Mouse (Mus musculus) megakaryocyte progenitor cell, adult 5-6 weeks (primary cell): ENCODE data around the gene Reep6. TPM values are rescaled to one million over a fixed set of nuclear protein-coding genes. Genes with fewer than 3 reads are reported as not detected.

ENCODE experiments used
- ATAC-seq: replicated peaks from 2 replicates; pipeline ENCODE4 v1.8.0; 2016; ENCODE audit warnings: mild to moderate bottlenecking, moderate TSS enrichment, inconsistent platforms; ENCODE audit not compliant: poor library complexity
- total RNA-seq, 2 experiments: library from RNA; stranded (forward) in 1 of 2; stranded (reverse) in 1 of 2; fragments of 157-497, 149-512 nt in 1 of 2; fragments of 200-1000 nt in 1 of 2; gene quantifications; 2 replicates each; pipeline versions ENCODE4 v1.2.3 to v1.2.4; 2015 to 2017

Reep6 gene
- total RNA-seq, 2 experiments from 2014 or later, result 1.5 to 2.7 TPM

DNA sequence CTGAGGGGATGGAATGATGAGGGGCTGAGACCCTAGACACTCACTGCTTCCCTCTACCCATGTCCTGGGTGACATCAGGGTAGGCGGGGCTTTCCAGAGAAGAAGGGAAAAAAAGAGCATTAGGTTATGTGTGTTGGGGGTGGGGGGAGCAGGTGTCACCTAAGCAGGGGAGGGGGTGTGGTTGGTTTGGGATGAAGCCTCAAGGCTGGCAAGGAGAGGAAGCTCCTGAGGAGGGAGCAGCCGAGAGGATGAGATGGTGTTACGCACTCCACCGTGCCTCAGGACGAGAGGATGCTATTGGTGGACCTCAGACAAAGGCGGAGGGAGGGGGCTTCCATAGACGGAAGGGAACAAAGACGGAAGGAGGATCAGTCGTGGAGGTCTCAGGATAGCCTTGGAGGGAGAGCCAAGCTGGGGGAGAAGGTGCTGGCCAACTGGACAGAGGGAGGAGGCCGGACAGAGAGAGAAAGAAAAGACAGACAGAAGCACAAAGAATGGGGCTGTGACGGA is 29.0 kb upstream of the Reep6 start:
- ATAC-seq, result no peak

DNA sequence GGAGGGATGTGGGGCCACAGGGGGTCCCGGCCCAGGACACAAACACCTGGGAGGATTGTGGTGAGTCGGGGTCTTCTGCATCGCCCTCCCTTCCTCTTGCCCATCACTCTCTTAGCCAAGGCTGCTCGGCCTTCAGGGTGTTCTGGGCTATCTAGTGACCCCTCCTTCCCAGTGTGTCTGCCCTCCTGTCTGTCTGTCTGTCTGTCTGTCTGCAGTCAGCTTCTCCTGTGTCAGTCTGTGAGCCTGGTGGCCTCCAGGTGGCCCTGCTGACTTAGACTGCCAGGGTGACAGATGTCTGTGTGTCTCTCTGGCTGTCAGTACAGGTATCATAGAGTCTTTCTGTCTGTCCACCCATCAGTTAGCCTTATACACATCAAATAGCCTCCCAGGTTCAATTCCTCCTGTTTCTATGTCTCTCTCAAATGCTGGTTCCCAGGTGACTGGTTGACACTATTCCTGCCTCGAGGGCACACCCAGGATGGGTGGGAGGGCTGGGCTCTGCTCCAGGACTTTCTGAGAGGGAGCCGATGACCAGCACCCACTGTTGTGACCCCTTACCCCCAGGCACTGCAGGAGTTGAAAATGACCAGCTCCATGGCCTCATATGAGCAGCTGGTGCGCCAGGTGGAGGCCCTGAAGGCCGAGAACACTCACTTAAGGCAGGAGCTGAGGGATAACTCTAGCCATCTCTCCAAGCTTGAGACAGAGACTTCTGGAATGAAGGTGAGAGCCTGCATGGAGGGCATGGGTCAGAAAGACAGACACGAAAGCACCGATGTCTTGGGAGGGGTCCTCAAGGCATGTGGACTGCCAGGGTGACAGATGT is 28.3 kb upstream of the Reep6 start:
- ATAC-seq, result no peak

DNA sequence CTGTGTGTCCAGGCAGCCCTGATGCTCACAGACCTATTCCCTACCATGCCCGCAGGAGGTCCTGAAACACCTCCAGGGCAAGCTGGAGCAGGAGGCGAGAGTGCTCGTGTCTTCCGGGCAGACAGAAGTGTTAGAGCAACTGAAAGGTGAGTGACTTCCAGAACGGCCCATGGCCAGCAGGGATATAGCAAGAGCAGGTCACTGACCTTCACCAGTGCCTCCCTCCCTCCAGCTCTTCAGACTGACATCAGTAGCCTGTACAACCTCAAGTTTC is 27.7 kb upstream of the Reep6 start:
- no peak for ATAC-seq

DNA sequence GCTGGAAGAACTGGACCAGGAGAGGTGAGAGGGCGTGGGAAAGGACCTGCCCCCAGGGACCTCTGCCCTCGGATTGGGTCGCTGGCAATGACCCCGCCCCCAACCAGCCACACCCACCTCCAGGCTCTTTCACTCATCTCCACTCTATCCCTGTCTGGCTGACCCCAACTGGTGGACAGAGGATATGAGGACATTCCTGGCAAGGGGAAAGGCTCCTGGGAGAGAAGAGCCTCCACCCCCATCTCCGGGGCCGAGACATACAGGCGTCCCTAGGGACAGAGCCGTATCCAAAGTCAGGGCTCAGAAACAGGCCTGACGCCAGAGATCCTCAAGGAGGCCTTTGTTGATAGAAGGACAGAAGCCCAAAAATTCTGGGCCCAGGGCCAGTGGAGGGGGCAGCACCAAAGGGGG is 27.3 kb upstream of the Reep6 start:
- ATAC-seq, result no peak

- peak; percentile 29 for ATAC-seq
Measured at GRCm38 (mm10) chr10:80304458-80304857, 25.3 kb upstream of the Reep6 start.

DNA sequence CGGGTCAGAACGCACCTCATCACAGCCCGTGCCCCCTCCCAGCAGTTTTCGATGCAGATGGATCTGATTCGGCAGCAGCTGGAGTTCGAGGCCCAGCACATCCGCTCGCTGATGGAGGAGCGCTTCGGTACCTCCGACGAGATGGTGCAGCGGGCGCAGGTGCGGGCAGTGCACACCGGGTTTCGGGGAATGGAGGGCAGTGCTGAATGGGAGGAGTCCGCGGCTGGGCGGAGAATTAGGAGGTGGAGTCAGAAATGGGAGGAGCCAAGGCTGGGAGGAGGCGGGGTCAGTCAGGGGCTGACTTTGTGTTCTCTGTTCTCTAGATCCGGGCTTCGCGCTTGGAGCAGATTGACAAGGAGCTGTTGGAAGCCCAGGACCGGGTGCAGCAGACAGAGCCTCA is 24.9 kb upstream of the Reep6 start:
- peak; percentile 95 for ATAC-seq

DNA sequence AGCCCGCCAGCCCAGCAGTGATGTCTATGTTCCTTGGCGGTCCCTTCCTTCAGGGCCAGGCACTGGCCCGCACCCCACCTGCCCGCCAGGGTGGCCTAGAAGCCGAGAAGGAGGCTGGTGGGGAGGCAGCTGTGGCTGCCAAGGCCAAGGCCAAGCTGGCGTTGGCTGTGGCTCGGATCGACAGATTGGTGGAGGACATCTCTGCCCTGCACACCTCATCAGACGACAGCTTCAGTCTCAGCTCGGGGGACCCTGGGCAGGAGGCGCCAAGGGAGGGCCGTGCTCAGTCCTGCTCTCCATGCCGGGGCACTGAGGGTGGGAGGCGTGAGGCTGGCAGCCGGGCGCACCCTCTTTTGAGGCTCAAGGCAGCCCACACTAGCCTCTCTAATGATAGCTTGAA is 18.2 kb upstream of the Reep6 start:
- no peak for ATAC-seq

GRCm38 (mm10) chr10:80312586-80313504 is 16.9 kb upstream of the Reep6 start:
- no peak for ATAC-seq

- peak; percentile 41 for ATAC-seq
Measured at GRCm38 (mm10) chr10:80313627-80314201, 16.0 kb upstream of the Reep6 start.

DNA sequence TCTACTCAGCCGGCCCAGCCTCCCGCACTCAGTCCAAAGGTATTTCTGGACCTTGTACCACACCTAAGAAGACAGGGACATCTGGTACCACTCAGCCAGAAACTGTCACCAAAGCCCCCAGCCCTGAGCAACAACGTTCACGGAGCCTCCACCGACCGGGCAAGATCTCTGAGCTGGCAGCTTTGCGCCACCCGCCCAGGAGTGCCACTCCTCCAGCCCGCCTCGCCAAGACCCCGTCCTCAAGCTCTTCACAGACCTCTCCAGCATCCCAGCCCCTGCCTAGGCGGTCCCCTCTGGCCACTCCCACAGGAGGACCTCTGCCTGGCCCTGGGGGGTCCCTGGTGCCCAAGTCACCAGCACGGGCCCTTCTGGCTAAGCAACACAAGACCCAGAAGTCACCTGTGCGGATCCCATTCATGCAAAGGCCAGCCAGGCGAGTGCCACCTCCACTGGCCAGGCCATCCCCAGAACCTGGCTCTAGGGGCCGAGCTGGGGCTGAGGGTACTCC is 15.2 kb upstream of the Reep6 start:
- no peak for ATAC-seq

DNA sequence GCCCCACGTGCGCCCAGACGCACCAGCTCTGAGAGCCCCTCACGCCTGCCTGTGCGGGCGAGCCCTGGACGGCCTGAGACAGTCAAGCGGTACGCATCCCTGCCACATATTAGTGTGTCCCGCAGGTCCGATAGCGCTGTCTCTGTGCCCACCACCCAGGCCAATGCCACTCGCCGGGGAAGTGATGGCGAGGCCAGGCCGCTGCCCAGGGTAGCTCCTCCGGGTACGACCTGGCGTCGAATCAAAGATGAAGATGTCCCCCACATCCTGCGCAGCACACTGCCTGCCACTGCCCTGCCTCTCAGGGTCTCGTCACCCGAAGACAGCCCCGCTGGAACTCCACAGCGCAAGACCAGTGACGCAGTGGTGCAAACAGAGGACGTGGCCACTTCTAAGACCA is 14.4 kb upstream of the Reep6 start:
- no peak for ATAC-seq

- ATAC-seq, result peak; percentile 24; the same call in 1 of the 2 replicates
Measured at GRCm38 (mm10) chr10:80316359-80316781, 13.4 kb upstream of the Reep6 start.

- no peak for ATAC-seq
Measured at GRCm38 (mm10) chr10:80317011-80317410, 12.7 kb upstream of the Reep6 start.

- ATAC-seq, result peak; percentile 67
Measured at GRCm38 (mm10) chr10:80320340-80320760, 9.4 kb upstream of the Reep6 start, which contains the start of gene 2310011J03Rik. Gene 2310011J03Rik (minus strand): TSS chr10:80320537.

GRCm38 (mm10) chr10:80321014-80321669 is 8.6 kb upstream of the Reep6 start:
- ATAC-seq, result no peak

- no peak for ATAC-seq
Measured at GRCm38 (mm10) chr10:80321670-80322581, 7.8 kb upstream of the Reep6 start.

DNA sequence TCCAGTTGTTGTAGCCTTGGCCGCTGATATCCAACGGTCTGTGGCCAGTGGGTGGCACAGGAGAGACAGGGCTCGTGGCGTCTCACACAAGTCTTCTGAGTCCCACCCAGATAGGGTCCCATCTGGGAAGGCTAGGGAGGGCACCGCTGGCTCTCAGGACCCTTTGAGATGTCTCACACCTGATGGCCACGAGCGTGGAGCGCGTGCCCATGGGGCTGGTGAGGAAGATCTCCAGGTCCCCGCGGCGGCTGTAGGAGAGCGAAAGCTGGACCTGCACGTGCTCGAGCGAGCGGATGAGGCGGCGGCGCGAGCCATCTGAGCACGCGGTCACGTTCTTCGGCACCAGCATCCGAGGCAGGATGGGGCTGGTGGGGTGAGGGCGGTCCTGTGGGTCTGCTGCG is 6.9 kb upstream of the Reep6 start:
- peak; percentile 16; the same call in 1 of the 2 replicates for ATAC-seq

- peak; percentile 54 for ATAC-seq
Measured at GRCm38 (mm10) chr10:80323261-80324119, 6.3 kb upstream of the Reep6 start.
